Mouse (Mus musculus): ENCODE results near the gene Map4k1.

- TF ChIP-seq CTCF (IDR thresholded peaks at IDR 0.05; ENCODE audit: borderline replicate concordance, insufficient read depth, low read depth, low read length) = no peak
- TF ChIP-seq POLR2A (IDR thresholded peaks at IDR 0.05; ENCODE audit: borderline replicate concordance, insufficient read depth, low read length) = no peak
These were observed 48.0 kb upstream of the Map4k1 start for GRCm38 (mm10) chr7:28933825-28934224.

All from cerebellum, adult 2 months (tissue).